Mouse (Mus musculus) forebrain, postnatal 0 days (tissue): ENCODE measurements around the gene Trappc13. TPM values are rescaled to one million over a fixed set of nuclear protein-coding genes. Genes with fewer than 3 reads are reported as not detected.
"Not testable (repeated sequence)": the region's sequence is repeated elsewhere in the genome, so short reads cannot be mapped to it uniquely, and the experiment has no call there.

Experiments used
- ATAC-seq: fragments of 200-750 bp; cut with Nextera tagmentation; 2 replicates; pipeline ENCODE4 v1.8.0; 2017; ENCODE audit warnings: mild to moderate bottlenecking, moderate library complexity
- DNase-seq: peaks from one replicate; pipeline ENCODE4 v3.0.0-alpha.2; 2015
- H3K27ac ChIP-seq: fragments of 300-500 bp; sonication (generic); 2 replicates; pipeline ENCODE4 v1.5.1; 2014; ENCODE audit warnings: low read depth, mild to moderate bottlenecking, antibody characterized with exemption, low read length, moderate library complexity, mixed read lengths
- H3K27me3 ChIP-seq: fragments of 300-500 bp; sonication (generic); 2 replicates; pipeline ENCODE4 v1.6.1; 2014; ENCODE audit warnings: mild to moderate bottlenecking, low read length, mixed read lengths; ENCODE audit not compliant: insufficient read depth
- H3K36me3 ChIP-seq: fragments of 300-500 bp; sonication (generic); 2 replicates; pipeline ENCODE4 v1.6.1; 2014; ENCODE audit warnings: mild to moderate bottlenecking, moderate library complexity; ENCODE audit not compliant: insufficient read depth
- H3K4me1 ChIP-seq: fragments of 300-500 bp; sonication (generic); 2 replicates; pipeline ENCODE4 v1.6.1; 2014; ENCODE audit warnings: antibody characterized with exemption; ENCODE audit not compliant: insufficient read depth
- H3K4me2 ChIP-seq: fragments of 300-500 bp; sonication (generic); 2 replicates; pipeline ENCODE4 v1.6.1; 2014; ENCODE audit warnings: low read depth, mild to moderate bottlenecking, moderate library complexity
- H3K4me3 ChIP-seq: fragments of 300-500 bp; sonication (generic); 2 replicates; pipeline ENCODE4 v1.5.1; 2014; ENCODE audit warnings: low read depth, low read length, mixed read lengths
- H3K9ac ChIP-seq: fragments of 300-500 bp; sonication (generic); 2 replicates; pipeline ENCODE4 v1.6.1; 2014; ENCODE audit warnings: mild to moderate bottlenecking
- H3K9me3 ChIP-seq: fragments of 300-500 bp; sonication (generic); 2 replicates; pipeline ENCODE4 v1.6.1; 2016; ENCODE audit warnings: low read length
- CTCF ChIP-seq: sonication (generic); IDR thresholded peaks from 2 replicates; pipeline ENCODE4 v1.5.1; 2016; ENCODE audit warnings: antibody characterized with exemption, control low read depth, low read depth
- WGBS: fragments of 180-500 bp; shearing (Covaris S2); extraction: QIAGEN DNeasy Blood & Tissue Kit; methylation state at CpG from one replicate; pipeline ENCODE4 v1.1.7; 2014; 5-methylcytosine and 5-hydroxymethylcytosine counted together
- polyA plus RNA-seq: library from polyadenylated mRNA; unstranded; fragments of >200 nt; fragmentation: Nextera tagmentation; extraction: Ambion mirVana; gene quantifications from 2 replicates; pipeline ENCODE4 v1.2.1, GENCODE M21; 2015
- total RNA-seq: library from RNA; depleted of rRNA; stranded (reverse); fragments of >200 nt; gene quantifications from 2 replicates; pipeline ENCODE4 v1.2.3, GENCODE M21; 2014; rRNA removed

Gene Trappc13
- total RNA-seq (51.1 and 55.4 TPM in 2 replicates), polyA plus RNA-seq (48.3 and 49.0 TPM in 2 replicates)

GRCm38 (mm10) chr13:104177796-104178649, at the start of gene Trappc13:
Trappc13 (minus strand) TSS chr13:104178469.
- DNase-seq (no peak), ATAC-seq (peak; percentile 92)
- Histone ChIP-seq H3K27ac (peak within 1 kb of the TSS; percentile 81), H3K9ac (peak within 1 kb of the TSS; percentile 86), H3K4me2 (peak within 1 kb of the TSS; percentile 80), H3K27me3 (no peaks in the 10 kb centered on the region), H3K4me3 (peak within 1 kb of the TSS; percentile 80), H3K4me1 (peaks cover 14% of the 10 kb centered on the region), H3K9me3 (no peaks in the 10 kb centered on the region), H3K36me3 (peaks cover 15% of the 10 kb centered on the region)
- WGBS = under 1% methylated on average over 32 of the region's 32 CpGs
- TF ChIP-seq CTCF = no peak

GRCm38 (mm10) chr13:104227478-104227877, 49.2 kb upstream of the Trappc13 start:
- Histone ChIP-seq H3K4me2 (peak overlapping the region; percentile 57), H3K4me1 (peaks cover 9% of the 10 kb centered on the region; the same call in 1 of the 2 replicates), H3K27ac (no peak overlapping the region), H3K9ac (no peak overlapping the region), H3K36me3 (no peaks in the 10 kb centered on the region), H3K27me3 (no peaks in the 10 kb centered on the region), H3K9me3 (no peaks in the 10 kb centered on the region), H3K4me3 (peak overlapping the region; percentile 93)
- WGBS = 64% methylated on average over 3 of the region's 3 CpGs
- no peak for TF ChIP-seq CTCF
- no peak for DNase-seq
- ATAC-seq = no peak

DNA sequence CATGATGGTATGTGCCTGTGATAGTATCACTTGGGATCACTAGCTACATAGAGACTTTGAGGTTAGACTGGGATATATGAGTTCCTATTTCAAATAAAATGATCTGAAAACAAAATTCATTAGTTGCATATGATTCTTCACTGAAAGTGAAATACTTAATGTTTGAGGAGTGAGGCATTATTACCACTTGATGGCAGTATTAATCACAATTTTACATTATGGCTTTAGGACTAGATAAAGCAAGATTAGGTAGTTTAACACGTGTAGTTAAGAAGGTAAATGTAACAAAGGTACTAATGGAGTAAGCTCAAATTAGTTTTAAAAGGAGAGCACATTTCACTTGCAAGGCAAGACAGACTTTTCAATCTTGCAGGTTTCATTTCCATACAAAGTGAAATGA, 26.0 kb upstream of the Trappc13 start:
- Histone ChIP-seq H3K27me3 (no peaks in the 10 kb centered on the region), H3K36me3 (peaks cover 5% of the 10 kb centered on the region), H3K4me1 (no peaks in the 10 kb centered on the region), H3K27ac (no peak overlapping the region), H3K9ac (no peak overlapping the region), H3K4me3 (no peak overlapping the region), H3K9me3 (no peaks in the 10 kb centered on the region), H3K4me2 (no peak overlapping the region)
- 61% methylated on average over 1 of the region's 1 CpGs for WGBS
- ATAC-seq (no peak; the same call in 1 of the 2 replicates), DNase-seq (peak; percentile 11)
- 0 out of 2 replicates have a peak, but pooled peaks have one; percentile 35 for TF ChIP-seq CTCF

GRCm38 (mm10) chr13:104195891-104196290, 17.6 kb upstream of the Trappc13 start:
- H3K4me2 ChIP-seq, ATAC-seq: not testable (repeated sequence)

GRCm38 (mm10) chr13:104187357-104187756, 9.1 kb upstream of the Trappc13 start:
- no peak for TF ChIP-seq CTCF
- Histone ChIP-seq H3K27me3 (no peaks in the 10 kb centered on the region), H3K36me3 (peaks cover 26% of the 10 kb centered on the region), H3K4me3 (no peak overlapping the region), H3K9me3 (no peaks in the 10 kb centered on the region), H3K9ac (no peak overlapping the region), H3K27ac (no peak overlapping the region), H3K4me2 (no peak overlapping the region), H3K4me1 (no peaks in the 10 kb centered on the region)
- 96% methylated on average over 4 of the region's 4 CpGs for WGBS
- DNase-seq (no peak), ATAC-seq (no peak)

More at GRCm38 (mm10) chr13:104195891-104196290, 17.6 kb upstream of the Trappc13 start:
- DNase-seq, H3K4me1 ChIP-seq, H3K9me3 ChIP-seq, H3K4me3 ChIP-seq, H3K9ac ChIP-seq, H3K27ac ChIP-seq, H3K27me3 ChIP-seq: not testable (repeated sequence)
- H3K36me3 ChIP-seq = peaks cover 24% of the 10 kb centered on the region

DNA sequence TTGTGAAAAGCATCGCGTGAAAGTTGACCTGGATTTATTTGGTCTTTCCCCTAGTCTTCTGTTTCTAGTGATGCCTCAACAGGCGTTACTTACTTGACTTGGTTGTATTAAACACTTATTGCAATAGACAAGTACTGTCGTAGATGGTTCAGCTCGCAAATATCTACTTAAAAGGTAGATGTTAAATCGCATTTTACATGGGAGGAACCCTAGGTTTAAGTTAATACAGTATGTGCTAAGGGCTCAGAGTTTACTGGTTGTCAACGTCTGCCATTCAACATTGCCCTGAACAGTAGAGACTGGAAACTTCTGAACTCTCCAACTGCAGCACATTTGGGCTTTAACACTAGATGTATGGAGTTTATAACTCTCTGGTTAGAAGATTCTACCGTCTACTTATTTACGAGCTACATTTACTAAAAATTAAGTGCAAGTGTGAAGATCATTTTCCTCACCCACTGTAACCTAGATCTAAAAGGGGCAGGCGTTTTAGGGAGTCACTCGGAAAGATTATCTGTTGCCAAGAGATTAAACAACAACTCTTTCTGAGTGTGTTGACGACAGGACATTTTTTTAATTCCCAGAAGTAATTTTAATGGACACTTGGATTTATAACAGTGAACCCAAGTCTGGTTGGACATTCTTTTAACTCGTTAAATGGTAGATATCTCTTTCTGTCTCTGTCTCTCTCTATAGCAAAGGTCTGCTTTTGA, 1.1 kb upstream of the Trappc13 start:
- H3K9me3 ChIP-seq = no peaks in the 10 kb centered on the region
- no peak for ATAC-seq
- H3K9ac ChIP-seq = peak overlapping the region; percentile 86
- peaks cover 20% of the 10 kb centered on the region for H3K36me3 ChIP-seq
- TF ChIP-seq CTCF = no peak
- H3K4me3 ChIP-seq = peak overlapping the region; percentile 80
- peak overlapping the region; percentile 56 for H3K4me2 ChIP-seq
- 19% methylated on average over 13 of the region's 13 CpGs for WGBS
- peaks cover 14% of the 10 kb centered on the region for H3K4me1 ChIP-seq
- no peaks in the 10 kb centered on the region for H3K27me3 ChIP-seq
- peak overlapping the region; percentile 79 for H3K27ac ChIP-seq
- no peak for DNase-seq
